Mouse (Mus musculus) neural tube, embryonic 14.5 days (tissue): ENCODE data around the gene Ndufa10. TPM values are rescaled to one million over a fixed set of nuclear protein-coding genes. Genes with fewer than 3 reads are reported as not detected.

Source experiments
- ATAC-seq: fragments of 200-750 bp; cut with Nextera tagmentation; 2 replicates; pipeline ENCODE4 v1.8.0; 2017; ENCODE audit warnings: low read depth, mild to moderate bottlenecking, moderate TSS enrichment, moderate library complexity
- H3K27ac ChIP-seq: fragments of 300-500 bp; sonication (generic); 2 replicates; pipeline ENCODE4 v1.5.1; 2014; ENCODE audit warnings: low read depth, mild to moderate bottlenecking, control low read depth, low read length, moderate library complexity, mixed read lengths
- H3K27me3 ChIP-seq: fragments of 300-500 bp; sonication (generic); 2 replicates; pipeline ENCODE4 v1.6.1; 2014; ENCODE audit warnings: low read length; ENCODE audit not compliant: control insufficient read depth, insufficient read depth
- H3K36me3 ChIP-seq: fragments of 300-500 bp; sonication (generic); 2 replicates; pipeline ENCODE4 v1.6.1; 2014; ENCODE audit warnings: low read length, mixed read lengths; ENCODE audit not compliant: control insufficient read depth, insufficient read depth
- H3K4me1 ChIP-seq: fragments of 300-500 bp; sonication (generic); 2 replicates; pipeline ENCODE4 v1.6.1; 2014; ENCODE audit warnings: low read length; ENCODE audit not compliant: control insufficient read depth, insufficient read depth
- H3K4me2 ChIP-seq: fragments of 300-500 bp; sonication (generic); 2 replicates; pipeline ENCODE4 v1.6.1; 2014; ENCODE audit warnings: mild to moderate bottlenecking, low read depth, low read length, control low read depth
- H3K4me3 ChIP-seq: fragments of 300-500 bp; sonication (generic); 2 replicates; pipeline ENCODE4 v1.5.1; 2014; ENCODE audit warnings: low read depth, low read length, control low read depth, mixed read lengths
- H3K9ac ChIP-seq: fragments of 300-500 bp; sonication (generic); replicated peaks from 2 replicates; pipeline ENCODE4 v1.6.1; 2014; ENCODE audit warnings: low read depth, mild to moderate bottlenecking, control low read depth, low read length, mixed read lengths
- H3K9me3 ChIP-seq: fragments of 300-500 bp; sonication (generic); 2 replicates; pipeline ENCODE4 v1.6.1; 2016; ENCODE audit warnings: low read length; ENCODE audit not compliant: control insufficient read depth
- WGBS: fragments of 180-500 bp; shearing (Covaris S2); extraction: QIAGEN DNeasy Blood & Tissue Kit; methylation state at CpG from one replicate; pipeline ENCODE4 v1.1.7; 2014; 5-methylcytosine and 5-hydroxymethylcytosine counted together
- polyA plus RNA-seq: library from polyadenylated mRNA; unstranded; fragments of >200 nt; fragmentation: Nextera tagmentation; extraction: Ambion mirVana; gene quantifications from 2 replicates; pipeline ENCODE4 v1.2.1, GENCODE M21; 2014

The Ndufa10 gene
- polyA plus RNA-seq, 1 experiment from 2014 or later: 363 TPM

DNA sequence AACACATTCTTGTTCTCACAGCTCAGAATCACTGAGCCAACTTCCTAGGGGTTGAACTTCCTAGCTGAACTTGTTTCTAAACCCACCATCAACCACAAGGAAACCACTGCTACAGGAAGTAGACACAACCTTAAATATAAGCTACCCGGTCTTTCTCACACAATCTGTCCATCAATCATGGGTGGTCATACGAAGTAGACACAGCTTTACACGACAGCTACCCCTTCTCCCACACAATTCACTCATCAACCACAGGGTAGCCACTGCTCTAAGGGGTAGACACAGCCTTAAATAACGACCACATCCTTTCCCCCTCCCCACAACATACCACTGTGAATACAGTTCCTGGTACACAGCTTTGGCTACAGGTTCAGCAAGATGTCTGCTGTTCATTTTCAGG lies 4.8 kb downstream of the Ndufa10 start:
- Histone ChIP-seq H3K4me3 (no peak overlapping the region), H3K9ac (no peak overlapping the region), H3K36me3 (peaks cover 47% of the 10 kb centered on the region), H3K4me2 (no peak overlapping the region), H3K27ac (no peak overlapping the region), H3K27me3 (peaks cover 3% of the 10 kb centered on the region; the same call in 1 of the 2 replicates), H3K4me1 (peaks cover 5% of the 10 kb centered on the region), H3K9me3 (no peaks in the 10 kb centered on the region)
- ATAC-seq: no peak
- 92% methylated on average over 4 of the region's 4 CpGs for WGBS

DNA sequence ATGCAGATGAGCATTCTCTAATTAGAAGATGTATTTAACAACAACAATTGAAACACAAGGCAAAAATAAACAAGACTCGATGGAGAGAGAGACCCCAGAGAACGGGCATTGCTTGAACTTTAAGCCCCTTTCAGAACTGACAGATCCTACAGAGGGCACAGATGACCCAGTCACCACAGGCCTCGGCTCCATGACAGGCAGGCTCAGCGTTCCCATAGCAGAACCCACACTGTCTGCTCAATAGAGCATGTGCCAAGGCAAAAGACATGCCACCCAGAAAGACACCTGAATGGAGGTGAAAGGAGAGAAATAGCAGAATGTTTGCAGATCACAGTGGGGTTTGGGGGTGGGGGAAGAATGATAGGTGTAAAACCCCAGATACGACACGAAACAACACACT lies 15.2 kb downstream of the Ndufa10 start:
- Histone ChIP-seq H3K27ac (no peak overlapping the region), H3K9me3 (no peaks in the 10 kb centered on the region), H3K4me3 (no peak overlapping the region), H3K4me2 (no peak overlapping the region), H3K9ac (no peak overlapping the region), H3K27me3 (no peaks in the 10 kb centered on the region), H3K4me1 (no peaks in the 10 kb centered on the region), H3K36me3 (peaks cover 57% of the 10 kb centered on the region)
- WGBS: 91% methylated on average over 6 of the region's 6 CpGs
- ATAC-seq: no peak

DNA sequence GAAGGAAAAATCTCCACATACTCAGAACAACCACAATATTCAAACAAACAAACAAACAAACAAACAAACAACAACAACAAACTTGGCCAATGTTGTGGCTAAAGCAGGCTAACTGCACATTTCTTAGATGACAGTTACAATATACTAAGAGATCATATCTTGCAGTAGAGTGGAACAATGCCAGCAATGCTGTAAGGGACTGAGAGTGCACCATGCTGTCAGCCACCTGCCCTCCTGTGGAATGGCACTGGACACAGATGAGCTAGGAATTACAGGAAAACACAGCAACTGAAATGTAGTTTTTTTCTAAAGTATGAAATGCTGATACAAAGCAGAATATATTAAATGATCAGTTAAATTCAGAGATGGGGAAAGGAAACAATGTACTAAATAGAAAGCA lies 15.9 kb downstream of the Ndufa10 start:
- Histone ChIP-seq H3K27me3 (no peaks in the 10 kb centered on the region), H3K27ac (no peak overlapping the region), H3K4me3 (no peak overlapping the region), H3K9me3 (no peaks in the 10 kb centered on the region), H3K4me1 (no peaks in the 10 kb centered on the region), H3K4me2 (no peak overlapping the region), H3K36me3 (peaks cover 52% of the 10 kb centered on the region), H3K9ac (no peak overlapping the region)
- ATAC-seq: no peak

DNA sequence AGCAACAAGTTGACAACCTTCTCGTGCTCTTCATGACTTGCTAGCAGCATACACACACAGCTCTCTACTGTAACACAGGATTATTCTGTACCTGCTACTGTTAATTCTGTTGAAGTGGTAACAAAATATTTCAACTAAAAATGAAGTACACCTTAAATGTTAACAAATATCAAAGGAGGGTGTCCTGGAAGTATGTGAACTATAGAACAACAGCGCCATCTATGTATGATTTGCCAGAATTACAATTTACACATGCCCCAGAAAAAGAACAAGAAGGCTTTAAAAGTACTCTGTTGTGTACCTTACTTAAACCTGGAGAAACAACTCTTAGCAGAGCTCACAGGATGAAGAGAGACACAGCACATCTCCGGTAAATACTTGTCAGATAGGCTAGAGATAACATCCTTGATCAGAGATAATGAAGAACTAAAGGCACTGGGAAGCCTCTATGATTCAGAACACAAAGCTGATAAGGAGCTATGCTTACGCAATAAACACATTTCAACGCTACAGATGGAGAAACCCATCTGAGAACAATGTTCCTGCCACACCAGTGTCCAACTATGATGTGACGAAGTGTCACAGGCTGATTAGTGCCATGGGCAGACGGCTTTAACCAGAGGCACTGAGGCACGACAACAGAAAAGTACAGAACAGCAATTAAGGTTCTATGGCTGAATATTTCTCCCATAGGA lies 19.8 kb downstream of the Ndufa10 start:
- Histone ChIP-seq H3K27ac (no peak overlapping the region), H3K4me3 (no peak overlapping the region), H3K36me3 (peaks cover 50% of the 10 kb centered on the region), H3K9ac (no peak overlapping the region), H3K27me3 (no peaks in the 10 kb centered on the region), H3K4me2 (no peak overlapping the region), H3K9me3 (no peaks in the 10 kb centered on the region), H3K4me1 (no peaks in the 10 kb centered on the region)
- ATAC-seq: no peak
- WGBS: 79% methylated on average over 8 of the region's 8 CpGs

DNA sequence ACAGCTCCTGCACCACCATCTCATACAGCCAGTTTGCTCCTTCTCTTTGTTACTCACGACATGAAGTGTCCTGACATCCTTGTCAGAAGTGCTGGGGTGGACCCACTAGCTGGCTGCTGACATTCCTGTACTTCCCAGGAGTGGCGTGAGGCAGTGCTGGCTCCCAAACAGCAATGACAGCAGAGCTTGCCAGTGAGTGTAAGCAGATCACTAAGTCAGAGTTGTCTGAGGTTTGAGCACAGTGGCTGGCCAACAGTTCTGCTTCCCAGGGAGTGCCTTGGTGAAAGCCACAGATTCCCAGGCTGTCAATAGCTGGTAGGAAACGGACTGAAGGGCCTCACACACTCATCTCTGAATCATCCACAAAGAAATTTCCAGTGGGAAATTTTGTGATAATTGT lies 25.4 kb downstream of the Ndufa10 start:
- H3K27me3 ChIP-seq: no peaks in the 10 kb centered on the region
- peaks cover 52% of the 10 kb centered on the region for H3K36me3 ChIP-seq
- no peak overlapping the region for H3K4me3 ChIP-seq
- no peak overlapping the region for H3K27ac ChIP-seq
- no peaks in the 10 kb centered on the region for H3K4me1 ChIP-seq
- H3K9ac ChIP-seq: no peak overlapping the region
- WGBS: 89% methylated on average over 3 of the region's 3 CpGs
- no peak for ATAC-seq
- H3K9me3 ChIP-seq: no peaks in the 10 kb centered on the region
- H3K4me2 ChIP-seq: no peak overlapping the region

DNA sequence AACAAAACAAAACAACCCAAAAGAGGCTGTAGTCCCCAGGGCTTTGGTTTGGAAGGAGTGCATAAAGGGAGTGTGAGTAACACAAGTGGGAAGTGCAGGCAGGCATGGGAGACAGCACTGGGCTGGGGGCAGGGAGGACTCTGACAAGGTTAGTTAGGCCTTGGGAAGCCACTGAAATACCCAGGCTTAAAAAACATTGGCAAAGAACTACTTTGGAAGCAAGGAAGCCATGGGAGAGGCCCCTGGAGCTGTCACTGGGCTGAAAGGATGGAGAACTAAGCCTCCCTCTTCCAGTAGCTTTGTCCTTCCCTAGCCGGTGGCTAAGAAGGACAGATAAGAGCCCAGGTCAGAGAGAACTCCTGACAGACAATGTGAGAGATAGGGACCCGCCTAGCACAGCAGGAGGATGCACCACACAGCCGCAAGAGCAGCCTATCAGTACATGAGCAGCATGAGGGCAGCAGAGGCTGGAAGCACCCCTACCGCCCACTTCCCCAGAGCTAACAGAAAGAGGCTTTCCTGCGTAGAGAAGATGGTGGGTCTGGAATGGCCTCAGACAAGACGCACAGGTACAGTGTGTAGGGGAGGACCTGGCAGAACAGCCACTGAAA lies 32.1 kb downstream of the Ndufa10 start:
- Histone ChIP-seq H3K9ac (no peak overlapping the region), H3K9me3 (no peaks in the 10 kb centered on the region), H3K27ac (no peak overlapping the region), H3K4me2 (no peak overlapping the region), H3K27me3 (no peaks in the 10 kb centered on the region), H3K4me3 (no peak overlapping the region), H3K36me3 (peaks cover 35% of the 10 kb centered on the region), H3K4me1 (peaks cover 3% of the 10 kb centered on the region; the same call in 1 of the 2 replicates)
- no peak for ATAC-seq
- WGBS: 90% methylated on average over 6 of the region's 6 CpGs

DNA sequence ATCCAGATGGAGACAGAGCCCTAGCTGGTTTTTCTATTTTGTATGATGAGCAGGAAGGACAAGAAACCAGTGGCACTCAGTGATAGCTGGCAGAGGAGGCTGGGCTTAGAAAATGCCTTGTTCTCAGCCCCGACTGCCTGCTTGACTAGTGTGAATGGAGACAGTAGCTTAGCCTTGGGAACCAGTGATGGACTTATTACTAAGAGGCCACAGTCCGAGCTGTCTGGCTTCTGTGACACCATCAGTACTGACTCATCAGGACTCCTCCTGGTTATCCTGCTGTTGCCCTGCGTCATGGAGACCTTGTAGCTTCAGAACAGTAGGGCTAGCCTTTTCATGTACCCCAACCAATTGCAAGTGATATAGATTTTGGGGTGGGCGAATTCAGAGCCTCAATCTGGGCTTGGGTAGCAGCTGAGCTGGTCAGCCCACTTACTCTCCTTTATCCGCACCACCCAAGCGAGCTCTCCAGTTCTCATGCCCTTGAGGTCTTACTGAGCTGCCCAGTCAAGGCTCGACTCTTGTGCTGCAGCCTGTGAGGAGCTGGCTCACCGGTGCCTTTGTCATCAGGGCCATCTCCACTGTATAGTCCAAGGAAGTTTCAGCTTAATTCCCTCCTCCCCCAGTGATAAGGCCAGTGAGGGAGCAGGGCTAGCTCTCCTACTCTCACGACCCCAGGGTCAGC lies 33.5 kb downstream of the Ndufa10 start:
- no peak for ATAC-seq
- Histone ChIP-seq H3K36me3 (peaks cover 27% of the 10 kb centered on the region), H3K9ac (no peak overlapping the region), H3K4me2 (no peak overlapping the region), H3K4me3 (no peak overlapping the region), H3K27ac (no peak overlapping the region), H3K9me3 (no peaks in the 10 kb centered on the region), H3K4me1 (peaks cover 3% of the 10 kb centered on the region; the same call in 1 of the 2 replicates), H3K27me3 (no peaks in the 10 kb centered on the region)
- WGBS: 93% methylated on average over 9 of the region's 9 CpGs

DNA sequence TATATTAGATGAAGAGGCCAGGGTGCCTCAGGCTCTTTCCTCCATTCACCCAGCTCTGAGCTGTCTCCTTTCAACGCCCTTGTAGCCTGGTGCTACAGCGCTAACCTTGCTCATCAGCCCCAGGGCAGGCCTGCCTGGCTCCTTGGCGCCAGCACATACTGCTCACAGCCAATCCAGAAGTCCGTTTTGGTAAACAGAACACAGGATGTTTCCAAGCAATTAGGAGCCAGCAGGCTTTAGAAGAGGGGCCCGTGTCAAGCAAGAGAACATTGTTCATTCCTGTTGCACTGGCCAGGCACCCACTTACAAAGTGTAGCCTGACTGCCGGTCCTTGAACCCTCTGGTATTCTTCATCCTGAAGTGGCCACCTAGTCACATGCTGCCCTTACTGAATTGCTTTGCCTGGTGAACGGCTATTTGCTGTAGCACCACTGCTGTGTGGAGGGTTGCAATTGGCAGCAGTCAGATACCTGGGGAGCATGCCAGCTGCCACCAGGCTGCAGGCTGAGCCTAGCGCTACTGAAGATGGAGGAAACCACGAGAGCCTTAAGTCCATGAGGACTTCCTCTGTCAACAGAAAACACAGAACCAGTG lies 35.9 kb downstream of the Ndufa10 start:
- H3K9ac ChIP-seq: no peak overlapping the region
- no peaks in the 10 kb centered on the region for H3K9me3 ChIP-seq
- no peak overlapping the region for H3K4me3 ChIP-seq
- no peak overlapping the region for H3K27ac ChIP-seq
- H3K4me2 ChIP-seq: no peak overlapping the region
- H3K4me1 ChIP-seq: peaks cover 3% of the 10 kb centered on the region; the same call in 1 of the 2 replicates
- no peaks in the 10 kb centered on the region for H3K27me3 ChIP-seq
- peak; percentile 45; the same call in 1 of the 2 replicates for ATAC-seq
- WGBS: 34% methylated on average over 9 of the region's 9 CpGs
- H3K36me3 ChIP-seq: peaks cover 24% of the 10 kb centered on the region
